Mouse (Mus musculus): ENCODE data around the gene Mxra7.

The Mxra7 gene

DNA sequence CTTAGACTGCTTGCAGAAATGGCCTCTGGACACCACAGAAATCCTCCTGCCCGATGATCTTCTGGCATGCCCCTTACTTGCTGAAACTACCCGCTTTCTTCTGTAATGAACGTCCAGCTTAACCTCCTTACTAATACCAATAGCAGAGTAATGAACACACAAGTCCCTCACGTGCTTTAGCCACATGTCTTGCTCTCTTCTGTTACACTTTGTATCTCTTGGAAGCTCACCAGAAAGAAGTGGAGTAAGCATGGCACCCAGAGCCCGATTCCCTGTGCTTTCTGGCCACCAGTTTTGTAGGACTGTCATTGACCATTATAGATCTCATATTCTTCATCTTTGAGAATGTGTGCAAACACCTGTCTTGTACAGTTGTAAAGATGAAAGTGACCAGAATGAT, 58.0 kb downstream of the Mxra7 start:
- DNase-seq (ENCODE audit: low spot score), result no peak

DNA sequence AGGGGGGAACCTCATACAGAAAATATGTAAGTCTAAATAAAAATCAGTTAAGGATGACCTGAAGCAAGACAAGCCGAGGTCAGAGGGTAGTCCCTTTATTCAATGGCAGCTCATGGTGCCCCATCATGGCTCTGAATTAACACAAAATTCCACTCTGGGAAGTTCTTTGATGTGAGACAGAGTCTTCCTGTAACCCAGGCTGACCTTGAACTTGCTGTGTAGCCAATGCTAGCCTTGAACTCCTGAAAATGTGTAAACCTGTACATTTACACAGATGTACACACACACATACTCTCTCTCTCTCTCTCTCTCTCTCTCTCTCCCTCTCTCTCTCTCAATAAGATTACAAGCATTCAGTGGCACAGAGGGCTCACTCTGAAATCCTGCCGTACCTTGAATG, 62.9 kb downstream of the Mxra7 start:
- DNase-seq (ENCODE audit: low spot score), result no peak

DNA sequence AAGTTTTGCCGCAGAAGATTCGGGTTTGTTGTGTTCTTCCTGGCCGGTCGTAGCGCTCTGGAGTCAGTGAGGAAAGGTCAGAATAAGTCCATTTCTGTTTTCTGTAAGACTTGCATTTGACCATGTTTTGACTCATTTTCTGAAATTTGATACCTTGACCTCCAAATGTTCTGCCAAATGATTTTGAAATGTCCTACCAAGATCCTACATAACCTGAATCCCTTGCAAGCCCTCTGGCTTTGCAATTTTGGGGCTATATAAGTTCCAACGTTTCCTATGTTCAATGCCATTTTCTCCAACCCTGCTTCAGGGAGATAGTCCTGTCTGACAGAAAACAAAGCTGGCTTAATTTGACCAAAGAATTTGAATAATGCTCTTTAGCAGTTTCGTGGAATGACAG, 63.5 kb downstream of the Mxra7 start:
- no peak for DNase-seq (ENCODE audit: low spot score)

DNA sequence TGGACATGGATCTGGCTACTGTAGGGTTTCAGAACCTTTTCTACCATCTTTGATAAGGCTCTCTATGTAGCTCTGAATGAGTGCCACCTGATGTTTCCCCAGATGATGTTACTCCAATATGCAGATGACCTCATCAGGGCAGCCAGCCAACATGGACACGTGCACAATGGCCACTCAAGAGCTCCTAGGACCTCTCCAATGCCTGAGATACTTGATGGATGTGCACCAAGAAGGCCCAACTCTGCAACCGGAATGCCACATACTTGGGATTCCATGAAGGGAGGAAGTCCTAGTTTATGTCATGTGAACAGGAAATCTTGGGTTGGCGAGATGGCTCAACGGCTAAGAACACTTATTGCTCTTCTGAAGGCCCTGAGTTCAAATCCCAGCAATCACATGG, 72.7 kb downstream of the Mxra7 start:
- DNase-seq (ENCODE audit: low spot score), result no peak

DNA sequence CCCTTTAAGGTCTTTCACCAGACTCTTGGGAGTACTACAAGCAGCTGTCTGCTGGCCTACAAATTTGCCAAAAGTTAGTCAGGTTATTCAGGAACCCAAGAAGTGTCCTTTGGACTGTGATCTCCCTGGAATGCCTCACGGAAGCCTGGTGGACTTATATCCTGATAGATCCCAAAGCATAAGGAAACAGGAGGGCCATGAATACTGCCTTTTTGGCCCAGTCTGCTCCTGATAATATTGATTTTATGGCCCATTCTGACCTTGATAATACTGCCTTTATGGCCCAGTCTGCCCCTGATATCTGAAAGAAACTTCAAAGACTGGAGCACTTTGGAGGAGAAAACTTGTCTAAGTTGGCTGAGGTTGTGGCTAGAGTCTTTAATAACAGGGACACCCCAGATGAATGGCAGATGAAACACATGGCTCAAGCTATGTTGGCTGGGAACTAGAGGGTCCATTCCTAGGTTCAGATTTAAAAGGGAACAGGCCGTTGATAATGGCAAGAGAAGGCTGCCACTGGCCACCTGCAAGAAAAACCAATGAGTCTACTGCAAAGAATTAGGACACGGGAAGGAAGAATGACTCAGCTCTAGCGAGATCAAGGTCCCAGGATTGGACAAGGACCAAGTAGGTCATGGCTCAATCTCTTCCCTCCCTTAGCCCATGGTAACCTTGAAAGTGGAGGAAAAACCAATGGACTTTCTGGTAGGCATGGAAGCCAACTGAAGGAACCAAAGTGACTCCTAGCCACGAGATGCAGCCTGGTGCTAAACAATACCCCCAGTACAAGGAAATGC, 74.0 kb downstream of the Mxra7 start:
- no peak for DNase-seq (ENCODE audit: low spot score)

Measured in embryo, embryonic 10 days (tissue).